Mouse (Mus musculus): ENCODE measurements around the gene Macf1.
"Not testable (repeated sequence)": the region's sequence is repeated elsewhere in the genome, so short reads cannot be mapped to it uniquely, and the experiment has no call there.

The Macf1 gene

DNA sequence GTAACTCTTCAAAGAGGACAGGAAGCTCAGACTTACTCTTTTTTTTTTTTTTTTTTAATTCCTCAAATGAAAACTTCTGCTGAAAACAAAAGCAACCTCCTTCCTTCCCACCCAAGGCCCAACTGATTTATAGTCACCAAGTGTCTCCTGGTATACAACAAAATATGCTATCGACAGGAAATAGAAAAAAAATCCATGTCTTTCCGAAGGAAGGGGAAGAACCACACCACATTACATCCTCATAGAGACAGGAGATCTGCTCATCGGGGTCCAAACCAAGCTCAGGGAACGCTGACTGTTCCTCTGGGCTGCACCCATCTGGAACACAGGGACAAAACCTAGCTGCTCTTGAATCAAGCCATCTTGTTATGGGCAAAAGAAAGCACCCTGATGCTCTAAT, 50.3 kb downstream of the Macf1 start:
- no peak for DNase-seq (ENCODE audit: low spot score)

- peak; percentile 56 for DNase-seq (ENCODE audit: low spot score)
Observed at GRCm38 (mm10) chr4:123633370-123633769, 50.8 kb downstream of the Macf1 start.

DNA sequence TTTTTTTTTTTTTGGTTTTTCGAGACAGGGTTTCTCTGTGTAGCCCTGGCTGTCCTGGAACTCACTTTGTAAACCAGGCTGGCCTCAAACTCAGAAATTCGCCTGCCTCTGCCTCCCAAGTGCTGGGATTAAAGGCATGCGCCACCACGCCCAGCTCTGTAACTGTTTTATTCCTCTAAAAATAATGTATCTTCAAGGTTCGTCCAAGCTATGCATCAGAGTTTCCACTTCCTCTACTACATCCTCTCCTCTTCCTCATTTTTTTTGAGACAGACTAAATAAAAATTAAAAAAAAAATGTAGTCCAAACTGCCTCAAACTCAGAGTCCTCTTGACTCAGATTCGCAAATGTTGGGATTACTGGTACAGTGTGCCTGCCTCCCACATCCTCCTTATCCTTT, 52.0 kb downstream of the Macf1 start:
- DNase-seq (ENCODE audit: low spot score) = not testable (repeated sequence)

- no peak for DNase-seq (ENCODE audit: low spot score)
Observed at GRCm38 (mm10) chr4:123631654-123632053, 52.5 kb downstream of the Macf1 start.

DNA sequence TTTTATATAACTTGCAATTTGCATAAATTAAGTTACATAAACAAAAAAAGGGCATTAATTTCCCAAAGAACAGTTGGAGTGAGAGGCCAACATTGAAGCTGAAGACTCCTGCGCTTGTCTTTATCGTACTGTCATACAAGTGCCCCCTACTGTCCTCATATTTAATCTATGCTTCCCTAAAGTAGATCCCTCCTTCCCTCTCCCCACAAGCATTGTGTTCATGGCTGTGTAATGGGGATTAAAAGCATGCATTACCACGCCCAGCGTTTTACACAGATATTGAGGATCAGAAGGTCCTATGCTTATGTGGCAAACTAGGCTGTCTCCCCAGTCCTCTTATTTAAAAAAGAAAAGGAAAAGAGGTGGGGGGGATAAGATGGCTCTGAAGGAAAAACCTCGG, 56.5 kb downstream of the Macf1 start:
- no peak for DNase-seq (ENCODE audit: low spot score)

DNA sequence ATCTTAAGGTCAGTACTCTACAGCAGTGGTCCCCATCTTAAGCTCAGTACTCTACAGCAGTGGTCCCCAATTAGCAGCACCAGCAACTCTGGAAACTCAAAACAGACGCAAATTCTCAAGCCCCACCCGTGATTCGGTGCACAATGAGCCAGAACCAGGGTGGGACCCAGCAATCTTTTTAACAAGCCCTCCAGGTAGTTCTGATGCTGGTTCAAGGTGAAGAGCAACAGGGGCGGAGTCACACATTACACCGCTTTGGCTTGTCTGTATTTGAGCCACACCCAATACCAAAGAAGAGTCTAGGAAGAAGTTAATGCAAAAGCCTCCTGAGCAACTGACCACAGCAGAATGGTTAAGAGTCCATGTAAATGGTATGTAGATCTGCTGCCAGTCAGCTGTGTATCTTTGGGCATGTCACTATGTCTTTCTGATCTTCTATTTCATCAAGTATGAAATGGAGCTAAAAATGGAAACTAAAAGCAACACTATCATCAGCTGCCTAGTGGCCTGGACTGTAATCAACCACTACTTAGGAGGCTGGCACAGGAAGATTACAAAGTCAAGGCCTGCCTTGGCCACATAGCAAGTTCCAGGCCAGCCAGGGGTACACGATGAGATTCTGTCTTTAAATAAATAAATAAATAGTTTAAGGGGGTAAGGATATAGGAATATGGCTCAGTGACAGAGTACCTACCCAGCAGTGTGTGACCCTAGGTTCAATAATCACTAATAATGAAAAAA, 58.7 kb downstream of the Macf1 start:
- no peak for DNase-seq (ENCODE audit: low spot score)

GRCm38 (mm10) chr4:123624438-123624837, 59.7 kb downstream of the Macf1 start:
- DNase-seq (ENCODE audit: low spot score) = no peak

GRCm38 (mm10) chr4:123623742-123624151, 60.4 kb downstream of the Macf1 start:
- no peak for DNase-seq (ENCODE audit: low spot score)

DNA sequence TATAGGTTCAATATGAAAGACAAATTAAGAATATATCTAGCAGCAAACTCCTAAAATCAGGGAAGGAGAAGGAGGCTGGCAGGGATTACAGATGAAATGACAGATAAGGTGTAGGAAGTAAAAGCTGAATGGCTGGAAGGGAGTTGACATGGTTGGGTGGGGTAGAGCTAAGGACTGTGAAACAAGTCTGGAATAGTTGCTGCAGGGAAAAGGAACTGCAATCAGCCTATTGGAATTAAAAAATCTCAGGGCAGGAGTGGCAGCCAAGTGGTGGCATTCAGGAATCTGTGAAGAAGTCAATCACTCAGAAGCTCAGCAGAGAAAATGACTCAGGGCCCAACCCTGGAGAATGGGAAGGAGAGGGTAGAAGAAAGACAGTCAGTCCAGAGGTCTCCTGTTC, 62.4 kb downstream of the Macf1 start:
- no peak for DNase-seq (ENCODE audit: low spot score)

GRCm38 (mm10) chr4:123617727-123618389, 66.3 kb downstream of the Macf1 start:
- DNase-seq (ENCODE audit: low spot score) = no peak

GRCm38 (mm10) chr4:123616971-123617370, 67.2 kb downstream of the Macf1 start:
- no peak for DNase-seq (ENCODE audit: low spot score)

GRCm38 (mm10) chr4:123616501-123616900, 67.7 kb downstream of the Macf1 start:
- DNase-seq (ENCODE audit: low spot score) = no peak

- no peak for DNase-seq (ENCODE audit: low spot score)
Observed at GRCm38 (mm10) chr4:123613309-123613947, 70.7 kb downstream of the Macf1 start.

GRCm38 (mm10) chr4:123611940-123612339, 72.2 kb downstream of the Macf1 start:
- no peak for DNase-seq (ENCODE audit: low spot score)

- DNase-seq (ENCODE audit: low spot score) = no peak
Observed at GRCm38 (mm10) chr4:123611241-123611640, 72.9 kb downstream of the Macf1 start.

- no peak for DNase-seq (ENCODE audit: low spot score)
Observed at GRCm38 (mm10) chr4:123607174-123607573, 77.0 kb downstream of the Macf1 start.

GRCm38 (mm10) chr4:123605948-123606347, 78.2 kb downstream of the Macf1 start:
- no peak for DNase-seq (ENCODE audit: low spot score)

DNA sequence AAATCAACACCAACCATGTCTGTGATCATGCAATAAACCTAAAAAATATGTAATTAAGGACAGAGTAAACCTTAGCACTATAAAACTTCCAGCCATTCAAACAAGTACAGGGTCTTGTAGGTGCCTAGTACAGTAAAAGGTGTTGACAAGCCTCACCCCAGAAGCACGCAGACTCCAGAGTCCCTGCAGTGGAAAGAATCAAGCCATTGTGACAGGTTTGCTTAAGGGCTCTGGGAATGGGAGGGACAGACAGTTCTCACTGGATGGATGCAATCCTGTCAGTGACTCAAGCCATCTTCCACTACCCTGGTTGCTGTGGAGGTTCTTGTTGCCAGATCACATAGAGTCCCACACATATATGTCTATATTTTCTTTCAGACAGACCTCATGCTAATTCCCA, 78.9 kb downstream of the Macf1 start:
- no peak for DNase-seq (ENCODE audit: low spot score)

DNA sequence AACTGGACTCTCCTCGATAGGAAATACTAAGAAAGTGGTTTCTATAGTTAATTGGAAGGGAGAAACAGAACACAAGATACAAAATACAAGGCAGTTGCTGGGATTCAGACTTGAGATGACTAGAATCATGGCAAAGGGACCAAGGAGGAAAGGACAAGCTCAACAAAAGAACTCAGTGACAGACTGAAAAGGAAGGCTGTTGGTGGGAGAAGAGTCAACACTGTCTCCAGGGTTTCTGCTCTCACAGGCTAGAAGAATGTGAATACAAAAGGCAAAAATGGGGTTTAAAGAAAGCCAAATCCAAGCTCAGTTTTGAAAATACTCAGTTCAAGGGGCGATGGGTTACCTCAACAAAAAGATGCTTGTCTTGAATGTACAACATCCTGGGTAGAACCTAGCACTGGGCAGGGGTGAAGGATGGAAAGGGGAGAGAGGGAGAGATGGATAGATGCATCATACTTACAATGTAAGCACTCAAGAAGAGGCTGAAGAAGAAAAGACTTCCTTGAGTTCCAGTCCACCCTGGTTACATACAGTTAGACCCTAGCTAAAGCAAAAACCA, 81.4 kb downstream of the Macf1 start:
- DNase-seq (ENCODE audit: low spot score) = no peak

DNA sequence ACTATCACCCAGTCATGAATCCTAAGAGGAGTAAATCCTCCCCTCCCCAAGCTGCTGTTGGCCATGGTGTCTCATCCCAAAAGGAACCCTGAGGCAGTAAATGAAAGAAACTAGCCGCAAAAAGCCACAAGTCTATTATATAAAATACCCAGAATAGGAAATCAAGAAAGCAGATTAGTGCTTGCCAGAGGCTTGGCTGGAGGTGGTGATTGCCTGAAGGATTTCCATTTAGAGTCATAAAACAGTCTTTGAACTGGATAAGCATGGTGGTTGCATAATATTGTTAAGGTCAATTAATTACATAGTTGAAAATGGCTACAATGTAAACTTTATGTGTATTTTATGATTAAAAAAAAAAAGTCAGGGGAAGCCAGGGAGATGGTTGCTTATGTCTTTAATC, 83.1 kb downstream of the Macf1 start:
- no peak for DNase-seq (ENCODE audit: low spot score)

- no peak for DNase-seq (ENCODE audit: low spot score)
Observed at GRCm38 (mm10) chr4:123598519-123599228, 85.5 kb downstream of the Macf1 start.

DNA sequence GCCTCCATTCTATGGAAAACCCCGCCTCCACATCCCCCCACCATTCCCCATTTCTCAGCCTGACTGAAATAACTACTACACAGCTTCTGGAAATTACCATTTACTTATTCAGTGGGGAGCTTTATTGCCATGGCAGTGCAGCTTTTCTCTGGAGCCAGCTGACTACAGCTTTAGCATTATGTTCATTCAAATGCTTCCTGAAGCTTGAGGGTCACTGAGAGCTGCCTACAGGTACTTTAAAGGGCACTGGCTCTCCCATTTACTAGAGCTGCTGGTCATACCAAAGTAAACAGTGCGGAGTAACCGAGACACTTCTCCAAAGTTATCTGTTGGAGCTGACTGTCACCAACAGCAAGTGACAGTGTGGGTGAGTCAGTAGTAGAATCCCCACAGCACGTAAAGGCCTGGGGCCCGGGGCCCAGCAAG, 89.8 kb downstream of the Macf1 start:
- no peak for DNase-seq (ENCODE audit: low spot score)

All from urinary bladder, postnatal 25 days (tissue).